Mouse (Mus musculus): Measurements from ENCODE around the gene Trim44. TPM values are rescaled to one million over a fixed set of nuclear protein-coding genes. Genes with fewer than 3 reads are reported as not detected.

Gene Trim44
- polyA plus RNA-seq, 1 experiment from 2014 or later, result 25.3 TPM

DNA sequence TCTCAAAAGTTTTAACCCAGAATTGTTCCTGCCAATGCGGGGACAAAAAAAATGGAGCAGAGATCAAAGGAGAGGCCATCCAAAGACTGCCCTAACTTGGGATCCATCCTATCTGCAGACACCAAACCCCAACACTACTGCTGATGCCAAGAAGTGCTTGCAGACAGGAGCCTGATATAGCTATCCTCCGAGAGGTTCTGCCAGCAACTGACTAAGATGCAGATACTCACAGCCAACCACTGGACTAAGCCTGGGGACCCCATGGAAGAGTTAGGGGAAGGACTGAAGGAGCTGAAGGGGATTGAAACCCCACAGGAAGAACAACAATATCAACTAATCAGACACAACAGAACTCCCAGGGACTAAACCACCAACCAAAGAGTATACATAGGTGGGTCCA is 30.3 kb downstream of the Trim44 start:
- Histone ChIP-seq H3K27me3 (ENCODE audit: insufficient read depth, poor library complexity, severe bottlenecking) (no peaks in the 10 kb centered on the region), H3K4me1 (replicated peaks) (peaks cover 5% of the 10 kb centered on the region; the same call in 1 of the 2 replicates), H3K36me3 (peaks cover 16% of the 10 kb centered on the region), H3K27ac (no peak overlapping the region), H3K9me3 (no peaks in the 10 kb centered on the region), H3K4me3 (no peak overlapping the region)
- WGBS, result 87% methylated on average over 2 of the region's 2 CpGs
- no peak for DNase-seq (ENCODE audit: low spot score)

GRCm38 (mm10) chr2:102373406-102374105 is 34.1 kb downstream of the Trim44 start:
- DNase-seq (ENCODE audit: low spot score), result no peak
- peaks cover 14% of the 10 kb centered on the region for H3K36me3 ChIP-seq
- H3K27me3 ChIP-seq (ENCODE audit: insufficient read depth, poor library complexity, severe bottlenecking), result no peaks in the 10 kb centered on the region
- no peak overlapping the region for H3K4me3 ChIP-seq
- no peaks in the 10 kb centered on the region for H3K9me3 ChIP-seq
- 72% methylated on average over 3 of the region's 3 CpGs for WGBS
- H3K4me1 ChIP-seq (replicated peaks), result no peaks in the 10 kb centered on the region
- H3K27ac ChIP-seq, result no peak overlapping the region

DNA sequence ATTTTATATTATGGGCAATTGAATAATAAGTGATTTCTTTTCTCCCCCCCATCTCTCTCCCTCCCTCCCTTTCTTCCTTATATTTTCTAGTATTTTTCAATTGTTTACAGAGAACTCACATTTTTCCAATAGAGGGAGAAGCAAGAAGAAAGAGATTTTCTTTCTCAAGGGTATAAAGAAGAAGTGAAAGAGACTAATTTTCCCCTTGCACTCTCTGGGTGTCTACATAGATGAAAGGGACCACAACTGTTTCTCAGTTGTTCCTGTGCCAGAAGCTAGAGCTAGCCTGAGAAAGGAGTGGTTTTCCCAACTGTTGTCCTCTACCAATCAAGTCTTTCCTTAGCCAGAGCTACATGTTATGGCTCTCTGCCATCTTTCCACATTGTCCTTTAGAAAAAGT is 34.9 kb downstream of the Trim44 start:
- DNase-seq (ENCODE audit: low spot score), result no peak
- H3K9me3 ChIP-seq, result no peaks in the 10 kb centered on the region
- no peak overlapping the region for H3K27ac ChIP-seq

GRCm38 (mm10) chr2:102371332-102371731 is 36.3 kb downstream of the Trim44 start:
- H3K27ac ChIP-seq, result no peak overlapping the region

More for the DNA sequence above, 34.9 kb downstream of the Trim44 start:
- peaks cover 13% of the 10 kb centered on the region for H3K36me3 ChIP-seq
- H3K27me3 ChIP-seq (ENCODE audit: insufficient read depth, poor library complexity, severe bottlenecking), result no peaks in the 10 kb centered on the region
- no peaks in the 10 kb centered on the region for H3K4me1 ChIP-seq (replicated peaks)
- no peak overlapping the region for H3K4me3 ChIP-seq

GRCm38 (mm10) chr2:102365983-102366545 is 41.6 kb downstream of the Trim44 start:
- Histone ChIP-seq H3K27me3 (ENCODE audit: insufficient read depth, poor library complexity, severe bottlenecking) (no peaks in the 10 kb centered on the region), H3K4me1 (replicated peaks) (no peaks in the 10 kb centered on the region), H3K9me3 (no peaks in the 10 kb centered on the region), H3K4me3 (no peak overlapping the region), H3K36me3 (no peaks in the 10 kb centered on the region), H3K27ac (no peak overlapping the region)
- 91% methylated on average over 7 of the region's 7 CpGs for WGBS
- DNase-seq (ENCODE audit: low spot score), result no peak

More at GRCm38 (mm10) chr2:102371332-102371731, 36.3 kb downstream of the Trim44 start:
- Histone ChIP-seq H3K4me3 (no peak overlapping the region), H3K36me3 (0 out of 2 replicates have a peak, but pooled peaks cover under 1% of the 10 kb centered on the region), H3K27me3 (ENCODE audit: insufficient read depth, poor library complexity, severe bottlenecking) (no peaks in the 10 kb centered on the region), H3K4me1 (replicated peaks) (no peaks in the 10 kb centered on the region), H3K9me3 (no peaks in the 10 kb centered on the region)
- DNase-seq (ENCODE audit: low spot score), result no peak

- no peak overlapping the region for H3K27ac ChIP-seq
- no peaks in the 10 kb centered on the region for H3K9me3 ChIP-seq
- H3K27me3 ChIP-seq (ENCODE audit: insufficient read depth, poor library complexity, severe bottlenecking), result no peaks in the 10 kb centered on the region
- no peaks in the 10 kb centered on the region for H3K4me1 ChIP-seq (replicated peaks)
- no peak for DNase-seq (ENCODE audit: low spot score)
- WGBS, result 84% methylated on average over 4 of the region's 4 CpGs
- no peaks in the 10 kb centered on the region for H3K36me3 ChIP-seq
- no peak overlapping the region for H3K4me3 ChIP-seq
Observed at GRCm38 (mm10) chr2:102364565-102365200, 42.9 kb downstream of the Trim44 start.

DNA sequence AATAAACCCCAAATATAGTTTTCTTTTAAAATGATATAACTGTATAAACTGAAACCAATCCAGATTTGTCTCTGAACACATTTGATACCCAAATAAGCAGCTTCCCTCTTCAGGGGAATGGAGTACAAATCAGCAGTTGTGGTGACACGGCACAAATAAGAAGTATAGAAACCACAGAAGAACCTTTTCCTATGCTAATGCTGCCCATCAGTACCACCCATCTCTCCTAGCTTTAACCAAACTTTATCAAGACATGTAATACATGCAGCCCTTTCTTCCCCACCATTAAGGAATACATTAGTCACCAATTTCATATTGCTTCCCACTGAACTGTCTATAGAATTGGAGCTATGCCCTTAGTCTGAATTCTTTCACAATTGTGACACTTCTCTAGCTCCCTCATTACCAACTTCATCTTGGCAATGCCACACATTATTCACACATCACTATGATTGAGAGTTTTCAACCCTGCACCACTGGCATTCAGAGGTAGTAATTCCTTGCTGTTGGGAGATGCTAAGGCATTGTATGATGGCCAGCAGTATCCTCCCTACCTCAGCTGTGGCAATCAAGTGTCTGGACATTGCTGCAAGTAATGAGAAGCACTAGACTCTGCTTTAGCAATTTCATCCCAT is 44.6 kb downstream of the Trim44 start:
- WGBS, result 89% methylated on average over 1 of the region's 1 CpGs
- DNase-seq (ENCODE audit: low spot score), result no peak
- Histone ChIP-seq H3K4me1 (replicated peaks) (no peaks in the 10 kb centered on the region), H3K36me3 (no peaks in the 10 kb centered on the region), H3K4me3 (no peak overlapping the region), H3K27ac (no peak overlapping the region), H3K27me3 (ENCODE audit: insufficient read depth, poor library complexity, severe bottlenecking) (no peaks in the 10 kb centered on the region), H3K9me3 (no peaks in the 10 kb centered on the region)

- DNase-seq (ENCODE audit: low spot score), result no peak
- Histone ChIP-seq H3K27ac (no peak overlapping the region), H3K36me3 (peaks cover 2% of the 10 kb centered on the region), H3K27me3 (ENCODE audit: insufficient read depth, poor library complexity, severe bottlenecking) (no peaks in the 10 kb centered on the region), H3K4me1 (replicated peaks) (no peaks in the 10 kb centered on the region), H3K9me3 (no peaks in the 10 kb centered on the region), H3K4me3 (no peak overlapping the region)
- WGBS, result 89% methylated on average over 2 of the region's 2 CpGs
Observed at GRCm38 (mm10) chr2:102362266-102362665, 45.4 kb downstream of the Trim44 start.

DNA sequence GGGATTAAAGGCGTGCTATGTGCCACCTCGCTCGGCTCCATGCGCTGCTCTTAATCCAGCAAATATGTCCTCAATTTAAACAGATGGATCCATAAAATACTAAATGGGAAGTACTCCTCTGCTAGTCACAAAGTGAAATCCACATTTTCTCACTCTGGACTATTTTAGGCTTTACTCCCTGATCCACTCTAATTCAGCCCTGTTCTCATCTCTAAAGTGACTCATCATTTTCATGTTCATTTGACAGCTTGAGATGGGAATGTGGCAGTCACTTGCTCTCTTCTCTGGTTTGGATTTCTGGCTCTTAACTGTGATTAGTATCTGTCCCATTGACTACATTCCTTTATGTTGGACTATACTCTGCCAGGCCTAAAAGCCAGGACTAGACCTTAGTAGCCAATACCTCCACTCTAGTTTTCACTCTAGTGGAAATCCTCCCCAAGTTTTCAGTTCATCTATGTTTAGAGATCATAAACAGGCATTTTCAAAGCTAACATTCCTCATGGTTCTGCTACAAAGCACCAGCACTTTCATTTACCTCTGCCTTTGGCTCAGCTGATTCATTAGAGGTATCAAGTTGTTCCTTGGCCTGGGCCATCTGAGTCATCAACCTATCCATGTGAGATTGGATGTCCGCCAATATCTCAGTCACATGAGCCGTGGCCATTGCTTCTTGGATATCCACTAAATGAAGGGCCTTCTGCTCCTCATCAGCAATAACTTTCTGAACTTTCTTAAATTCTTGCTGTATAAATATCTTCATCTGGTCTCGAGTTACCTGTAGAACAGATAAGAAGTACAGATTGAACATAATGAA is 50.5 kb downstream of the Trim44 start:
- Histone ChIP-seq H3K27me3 (ENCODE audit: insufficient read depth, poor library complexity, severe bottlenecking) (no peaks in the 10 kb centered on the region), H3K4me3 (no peak overlapping the region), H3K27ac (no peak overlapping the region), H3K9me3 (no peaks in the 10 kb centered on the region), H3K4me1 (replicated peaks) (no peaks in the 10 kb centered on the region), H3K36me3 (peaks cover 19% of the 10 kb centered on the region)
- 97% methylated on average over 7 of the region's 7 CpGs for WGBS
- DNase-seq (ENCODE audit: low spot score), result no peak

DNA sequence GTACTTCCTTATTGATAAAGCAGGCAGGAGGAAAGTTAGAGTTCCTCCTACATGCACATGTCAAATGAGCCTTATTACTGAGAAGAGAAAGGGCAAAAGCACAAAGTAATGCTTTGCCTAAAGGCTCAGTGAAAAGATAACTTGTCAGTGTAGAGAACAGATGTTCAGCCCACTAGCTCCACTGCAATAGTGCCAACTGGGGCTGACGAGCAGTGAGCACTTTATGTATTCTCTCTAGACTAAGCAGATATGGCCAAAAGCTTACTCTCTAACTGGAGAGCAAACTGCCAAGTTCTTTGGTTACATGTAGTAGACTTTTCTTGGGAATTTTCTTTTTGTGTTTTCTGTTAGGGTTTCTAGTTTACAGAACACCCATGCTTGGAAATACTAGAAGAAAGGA is 53.6 kb downstream of the Trim44 start:
- Histone ChIP-seq H3K27me3 (ENCODE audit: insufficient read depth, poor library complexity, severe bottlenecking) (no peaks in the 10 kb centered on the region), H3K36me3 (peaks cover 19% of the 10 kb centered on the region), H3K4me3 (no peak overlapping the region), H3K27ac (no peak overlapping the region), H3K9me3 (no peaks in the 10 kb centered on the region), H3K4me1 (replicated peaks) (no peaks in the 10 kb centered on the region)
- no peak for DNase-seq (ENCODE audit: low spot score)
- WGBS, result 90% methylated on average over 1 of the region's 1 CpGs

- Histone ChIP-seq H3K9me3 (no peaks in the 10 kb centered on the region), H3K27me3 (ENCODE audit: insufficient read depth, poor library complexity, severe bottlenecking) (no peaks in the 10 kb centered on the region), H3K36me3 (peaks cover 8% of the 10 kb centered on the region; the same call in 1 of the 2 replicates), H3K4me1 (replicated peaks) (0 out of 2 replicates have a peak, but pooled peaks cover 8% of the 10 kb centered on the region), H3K4me3 (no peak overlapping the region), H3K27ac (no peak overlapping the region)
- 93% methylated on average over 2 of the region's 2 CpGs for WGBS
- no peak for DNase-seq (ENCODE audit: low spot score)
Observed at GRCm38 (mm10) chr2:102341429-102341828, 66.2 kb downstream of the Trim44 start.

- no peak for DNase-seq (ENCODE audit: low spot score)
- WGBS, result 83% methylated on average over 1 of the region's 1 CpGs
- Histone ChIP-seq H3K4me1 (replicated peaks) (0 out of 2 replicates have a peak, but pooled peaks cover 8% of the 10 kb centered on the region), H3K9me3 (no peaks in the 10 kb centered on the region), H3K36me3 (no peaks in the 10 kb centered on the region), H3K27me3 (ENCODE audit: insufficient read depth, poor library complexity, severe bottlenecking) (no peaks in the 10 kb centered on the region), H3K4me3 (no peak overlapping the region), H3K27ac (no peak overlapping the region)
Observed at GRCm38 (mm10) chr2:102336816-102337215, 70.8 kb downstream of the Trim44 start.
